Mouse (Mus musculus) ES-E14 (cell line): Measurements from ENCODE around the gene Fkbp1b. TPM values are rescaled to one million over a fixed set of nuclear protein-coding genes. Genes with fewer than 3 reads are reported as not detected.

Source experiments
- DNase-seq: peaks from one replicate; pipeline ENCODE4 v3.0.0-alpha.2; 2013; ENCODE audit warnings: low read depth, low spot score
- H3K27ac ChIP-seq: 2 replicates; pipeline ENCODE4 v1.5.1; 2012; ENCODE audit warnings: low read depth, mild to moderate bottlenecking, low read length, moderate library complexity, mixed read lengths; ENCODE audit not compliant: poor library complexity, insufficient read depth, severe bottlenecking
- H3K36me3 ChIP-seq: 2 replicates; pipeline ENCODE4 v1.6.1; 2012; ENCODE audit warnings: mild to moderate bottlenecking, low read length, moderate library complexity, mixed read lengths; ENCODE audit not compliant: control insufficient read depth, poor library complexity, insufficient read depth, severe bottlenecking
- H3K4me1 ChIP-seq, 2 experiments: fragments of 150-350 bp in 1 of 2; sonication (generic) in 1 of 2; 2 replicates each; pipeline ENCODE4 v1.6.1; 2012; ENCODE audit warnings: low read length in 2 of 2, mild to moderate bottlenecking in 1 of 2, mixed read lengths in 1 of 2; ENCODE audit not compliant: control insufficient read depth in 2 of 2, insufficient read depth in 2 of 2, poor library complexity in 1 of 2
- H3K4me3 ChIP-seq, 2 experiments: fragments of 150-350 bp in 1 of 2; sonication (generic) in 1 of 2; 2 replicates each; pipeline ENCODE4 v1.5.1; 2012; ENCODE audit warnings: low read length in 2 of 2, low read depth in 1 of 2, mild to moderate bottlenecking in 1 of 2, mixed read lengths in 1 of 2; ENCODE audit not compliant: insufficient read depth in 1 of 2, poor library complexity in 1 of 2, severe bottlenecking in 1 of 2
- H3K9ac ChIP-seq: 2 replicates; pipeline ENCODE4 v1.6.1; 2012; ENCODE audit warnings: low read depth, mild to moderate bottlenecking, low read length, mixed read lengths; ENCODE audit not compliant: poor library complexity, insufficient read depth, severe bottlenecking
- H3K9me3 ChIP-seq: fragments of 150-350 bp; sonication (generic); 2 replicates; pipeline ENCODE4 v1.6.1; 2012; ENCODE audit warnings: low read depth, mild to moderate bottlenecking, low read length; ENCODE audit not compliant: control insufficient read depth, insufficient read depth
- CHD2 ChIP-seq: IDR thresholded peaks from 2 replicates; pipeline ENCODE4 v1.6.1; 2014; ENCODE audit warnings: mild to moderate bottlenecking, low read depth, low read length, inconsistent platforms
- HCFC1 ChIP-seq: IDR thresholded peaks from 2 replicates; pipeline ENCODE4 v1.6.1; 2012; ENCODE audit warnings: low read length, inconsistent platforms, borderline replicate concordance; ENCODE audit not compliant: insufficient read depth
- MAFK ChIP-seq: IDR thresholded peaks from 2 replicates; pipeline ENCODE4 v1.6.1; 2014; ENCODE audit warnings: mild to moderate bottlenecking, low read depth, low read length, inconsistent platforms; ENCODE audit not compliant: insufficient read depth
- ZC3H11A ChIP-seq: IDR thresholded peaks from 2 replicates; pipeline ENCODE4 v1.6.1; 2012; ENCODE audit warnings: low read depth, mild to moderate bottlenecking, inconsistent platforms, low read length, borderline replicate concordance
- ZNF384 ChIP-seq: IDR thresholded peaks from 2 replicates; pipeline ENCODE4 v1.6.1; 2012; ENCODE audit warnings: low read depth, low read length, inconsistent platforms
- in situ Hi-C, 2 experiments: fragments of 600-800 bp; cut with MboI; formaldehyde crosslinking; loops; one replicate each; pipeline ENCODE4 v1.15.1; 2025; ENCODE audit warnings: low sequenced_read_pairs in 2 of 2, inconsistent platforms in 1 of 2; ENCODE audit not compliant: unreplicated experiment in 2 of 2
- total RNA-seq: library from RNA; depleted of rRNA; stranded (reverse); fragments of 300-350 nt; gene quantifications from 2 replicates; pipeline ENCODE4 v1.2.3, GENCODE M21; 2012

Gene Fkbp1b
- total RNA-seq, 1 experiment = 4.1 TPM

DNA sequence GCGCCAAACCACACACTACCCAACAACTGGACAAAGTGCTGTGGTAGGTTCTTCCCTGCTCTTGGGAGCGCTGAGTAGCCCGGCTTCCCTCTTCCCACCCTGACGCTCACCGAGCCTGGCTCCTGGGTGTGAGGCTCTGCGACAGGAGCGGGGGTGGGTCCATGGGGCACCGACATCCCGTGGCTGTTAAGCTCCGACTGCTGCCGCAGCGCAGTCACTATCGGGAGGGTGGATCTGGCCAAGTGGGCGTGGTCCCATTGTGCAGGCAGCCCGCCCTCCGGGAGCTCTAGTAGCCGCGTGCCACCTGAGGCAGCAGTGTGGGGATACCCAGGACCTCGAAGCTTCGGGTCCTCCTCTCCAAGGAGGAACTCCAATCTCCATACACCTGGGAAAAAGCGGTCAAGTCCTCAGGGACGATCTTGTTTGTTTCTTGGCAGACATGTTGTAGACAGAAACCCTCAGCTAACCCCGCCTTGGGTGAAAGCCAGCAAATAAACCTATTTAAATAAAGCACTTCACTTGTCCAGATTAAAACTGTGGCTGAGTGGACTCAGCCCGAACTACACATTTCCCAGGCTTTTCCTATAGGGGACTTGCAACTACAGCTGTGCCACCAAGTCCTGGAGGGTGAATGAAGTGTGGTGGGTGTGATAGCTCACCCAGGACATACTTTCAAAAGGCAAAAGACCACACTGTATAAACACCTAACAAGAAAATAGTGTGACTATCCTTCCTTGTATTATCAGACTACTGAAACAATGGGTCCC, 33.0 kb upstream of the Fkbp1b start, which contains the start of gene Mfsd2b:
Gene Mfsd2b, minus strand, starts transcription at position 199 of the 767 bp plus-strand sequence.
- Histone ChIP-seq H3K9ac (peak within 1 kb of the TSS; percentile 24; the same call in 1 of the 2 replicates), H3K4me1 (peaks cover 0 to 8% of the 10 kb centered on the region in 2 experiments; a peak in 2 of 4 replicates), H3K27ac (no peak within 1 kb of the TSS), H3K9me3 (no peaks in the 10 kb centered on the region), H3K36me3 (no peaks in the 10 kb centered on the region), H3K4me3 (peak within 1 kb of the TSS; percentile 27 to 33; a peak in 2 of 4 replicates)
- peak; percentile 72 for DNase-seq
- TF ChIP-seq HCFC1 (no peak), CHD2 (no peak), ZNF384 (no peak), ZC3H11A (no peak), MAFK (no peak)
- in situ Hi-C loops = no loop called here

DNA sequence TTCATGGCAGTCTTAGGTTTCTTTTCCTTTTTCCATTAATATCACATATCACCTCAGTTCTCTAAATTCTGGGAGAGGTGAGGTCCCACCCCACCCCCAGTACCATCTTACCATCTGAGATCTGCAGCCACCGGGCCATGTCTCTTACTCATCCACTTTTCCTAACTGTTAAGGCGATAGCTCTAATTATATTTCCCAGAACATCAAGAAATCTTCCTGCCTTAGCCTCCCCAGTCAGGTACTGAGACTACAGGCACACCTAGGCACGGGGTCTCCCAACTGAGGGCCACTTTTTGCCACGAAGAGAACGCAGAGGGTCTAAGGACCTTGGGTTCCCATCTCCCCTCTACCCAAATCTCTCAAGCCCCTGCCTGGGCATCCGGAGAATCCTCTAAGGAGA, 32.1 kb upstream of the Fkbp1b start:
- H3K27ac ChIP-seq = no peak overlapping the region
- no peak for TF ChIP-seq MAFK
- TF ChIP-seq ZNF384 = no peak
- no peak for TF ChIP-seq ZC3H11A
- no peak for TF ChIP-seq CHD2
- in situ Hi-C loops = no loop called here
- peak overlapping the region; percentile 24; the same call in 1 of the 2 replicates for H3K9ac ChIP-seq
- H3K9me3 ChIP-seq = no peaks in the 10 kb centered on the region
- no peak for DNase-seq
- H3K4me3 ChIP-seq = peak overlapping the region in 1 of 2 experiments; percentile 27; a peak in 1 of 4 replicates
- peaks cover 0 to 8% of the 10 kb centered on the region in 2 experiments; a peak in 2 of 4 replicates for H3K4me1 ChIP-seq
- no peaks in the 10 kb centered on the region for H3K36me3 ChIP-seq

DNA sequence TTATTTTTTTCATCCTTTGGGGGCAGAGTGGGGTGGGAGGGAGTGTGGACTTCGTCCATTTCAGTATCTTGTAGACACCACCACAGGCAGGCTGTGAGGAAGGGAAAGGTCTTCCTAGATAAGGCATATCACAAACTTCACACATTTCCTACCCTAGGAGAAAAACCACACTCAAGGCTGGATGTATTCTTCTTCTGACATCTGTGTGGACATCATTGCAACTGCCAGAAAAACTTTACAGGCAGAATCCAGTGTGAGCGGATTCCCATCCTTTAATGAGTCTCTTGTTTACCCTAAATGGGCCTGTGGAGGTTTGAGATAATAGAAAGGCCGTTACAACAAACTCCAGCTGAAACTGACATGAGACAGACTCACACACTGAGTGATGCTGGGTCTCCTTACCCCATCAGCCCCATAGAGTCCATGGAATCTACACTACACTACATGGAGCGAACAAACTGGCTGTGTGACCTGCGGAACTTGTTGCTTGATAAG, 31.6 kb upstream of the Fkbp1b start:
- no peak for TF ChIP-seq CHD2
- no peak for TF ChIP-seq MAFK
- no peak for TF ChIP-seq ZNF384
- no peak for TF ChIP-seq ZC3H11A
- no peak for TF ChIP-seq HCFC1
- no peak overlapping the region for H3K27ac ChIP-seq
- no peak for DNase-seq
- H3K9me3 ChIP-seq = no peaks in the 10 kb centered on the region
- H3K4me1 ChIP-seq = peaks cover 0 to 8% of the 10 kb centered on the region in 2 experiments; a peak in 2 of 4 replicates
- H3K36me3 ChIP-seq = no peaks in the 10 kb centered on the region
- H3K9ac ChIP-seq = no peak overlapping the region
- in situ Hi-C loops = no loop called here
- no peak overlapping the region for H3K4me3 ChIP-seq

DNA sequence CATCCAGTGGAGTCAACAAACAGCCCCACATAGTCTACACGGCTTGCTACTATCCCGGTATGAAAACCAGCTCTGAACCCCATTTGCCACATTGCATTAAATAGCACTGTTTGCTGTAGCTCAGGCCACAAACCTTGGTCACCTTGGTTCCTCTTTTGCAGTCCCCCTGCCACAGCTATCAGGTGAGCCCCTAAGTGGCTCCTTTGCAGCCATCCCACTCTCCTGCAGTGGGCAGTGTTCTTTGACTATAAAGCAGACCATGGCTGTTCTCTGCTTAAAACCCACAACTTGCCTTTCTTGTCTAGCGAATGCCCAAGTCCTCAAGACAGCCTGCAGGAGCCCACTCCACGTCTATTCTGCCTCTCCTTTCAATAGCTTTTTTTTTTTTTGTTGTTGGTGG, 30.9 kb upstream of the Fkbp1b start:
- TF ChIP-seq ZC3H11A (no peak), CHD2 (no peak), HCFC1 (no peak), MAFK (no peak), ZNF384 (no peak)
- H3K9ac ChIP-seq = no peak overlapping the region
- H3K4me1 ChIP-seq = peaks cover 0 to 8% of the 10 kb centered on the region in 2 experiments; a peak in 2 of 4 replicates
- H3K4me3 ChIP-seq = no peak overlapping the region
- in situ Hi-C loops = no loop called here
- DNase-seq = no peak
- no peak overlapping the region for H3K27ac ChIP-seq
- H3K36me3 ChIP-seq = no peaks in the 10 kb centered on the region
- no peaks in the 10 kb centered on the region for H3K9me3 ChIP-seq
